Mouse (Mus musculus) G1E (cell line): ENCODE results near the gene Itga4. TPM values are rescaled to one million over a fixed set of nuclear protein-coding genes. Genes with fewer than 3 reads are reported as not detected.

Experiments used
- ATAC-seq: 2 replicates; pipeline ENCODE4 v1.8.0; 2016; ENCODE audit warnings: mild to moderate bottlenecking; ENCODE audit not compliant: insufficient number of reproducible peaks, poor library complexity, low FRiP score, severe bottlenecking; ENCODE audit errors: extremely low read depth
- DNase-seq: peaks from one replicate; pipeline ENCODE4 v3.0.0; 2012; ENCODE audit warnings: low spot score
- H3K27me3 ChIP-seq: 2 replicates; pipeline ENCODE4 v1.6.1; 2012; ENCODE audit warnings: mild to moderate bottlenecking, low read length, inconsistent platforms; ENCODE audit not compliant: insufficient read depth
- H3K36me3 ChIP-seq: replicated peaks from 2 replicates; pipeline ENCODE3; 2012; ENCODE audit warnings: mild to moderate bottlenecking, inconsistent platforms
- H3K4me1 ChIP-seq: 2 replicates; pipeline ENCODE4 v1.6.1; 2012; ENCODE audit warnings: low read depth, low read length, inconsistent platforms, mixed read lengths; ENCODE audit not compliant: insufficient read depth
- H3K4me3 ChIP-seq: 2 replicates; pipeline ENCODE4 v1.5.1; 2012; ENCODE audit warnings: low read depth, mild to moderate bottlenecking, inconsistent platforms, low read length, moderate library complexity, mixed read lengths
- H3K9me3 ChIP-seq: replicated peaks from 2 replicates; pipeline ENCODE4 v1.6.1; 2012; ENCODE audit warnings: inconsistent platforms
- CTCF ChIP-seq: IDR thresholded peaks from 2 replicates; pipeline ENCODE4 v1.5.1; 2012; ENCODE audit warnings: low read depth, low read length, inconsistent platforms, mixed read lengths
- GATA1 ChIP-seq: IDR thresholded peaks from 2 replicates; pipeline ENCODE4 v1.6.1; 2012; ENCODE audit warnings: borderline replicate concordance, low read length, inconsistent platforms, mixed read lengths
- GATA2 ChIP-seq: IDR thresholded peaks from 2 replicates; pipeline ENCODE4 v1.6.1; 2012; ENCODE audit warnings: low read depth, low read length, inconsistent platforms, borderline replicate concordance
- POLR2AphosphoS5 ChIP-seq: IDR thresholded peaks from 2 replicates; pipeline ENCODE4 v1.6.1; 2012; ENCODE audit warnings: low read depth, low read length, inconsistent platforms; ENCODE audit not compliant: insufficient replicate concordance
- TAL1 ChIP-seq: conservative IDR thresholded peaks from 2 replicates; pipeline ENCODE4 v1.6.1; 2012; ENCODE audit warnings: low read depth, low read length, inconsistent platforms, mixed read lengths
- polyA plus RNA-seq: library from polyadenylated mRNA; stranded (reverse); fragments of >175 nt; gene quantifications from 2 replicates; pipeline ENCODE4 v1.2.3, GENCODE M21; 2012
- total RNA-seq, 2 experiments: library from RNA; stranded (forward) in 1 of 2; stranded (reverse) in 1 of 2; fragments of 200-1000 nt in 1 of 2; fragments of >200 nt in 1 of 2; fragmentation: Nextera tagmentation in 1 of 2; gene quantifications; 2 replicates each; pipeline ENCODE4 v1.2.3; 2014 to 2017

Itga4 gene
- total and polyA plus RNA-seq, 3 experiments = 19.1 to 232 (median 111) TPM

- ATAC-seq = no peak
- Histone ChIP-seq H3K36me3 (no peaks in the 10 kb centered on the region), H3K27me3 (peaks cover 17% of the 10 kb centered on the region; the same call in 1 of the 2 replicates), H3K9me3 (no peaks in the 10 kb centered on the region), H3K4me1 (no peaks in the 10 kb centered on the region), H3K4me3 (no peak overlapping the region)
- no peak for DNase-seq
- TF ChIP-seq POLR2AphosphoS5 = no peak
- TF ChIP-seq CTCF = no peak
- no peak for TF ChIP-seq GATA2
- TF ChIP-seq TAL1 = no peak
- no peak for TF ChIP-seq GATA1
Observed at GRCm38 (mm10) chr2:79379087-79380041, 124.1 kb downstream of the Itga4 start.

Other genes starting within 250 kb of the Itga4 start
- gene Neurod1, start 201.3 kb downstream of the Itga4 start, total RNA-seq (2014; fragmentation: Nextera tagmentation) = not detected in 2 replicates
- gene Neurod1, start 201.3 kb downstream of the Itga4 start, total RNA-seq (2017) = 0.06 and 0.11 TPM in 2 replicates
- gene Neurod1, start 201.3 kb downstream of the Itga4 start, polyA plus RNA-seq = not detected in 2 replicates
- gene Cerkl, start 201.4 kb downstream of the Itga4 start, total RNA-seq (2014; fragmentation: Nextera tagmentation) = not detected in 2 replicates
- 0.81 and 1.4 TPM in 2 replicates for gene Cerkl, start 201.4 kb downstream of the Itga4 start, total RNA-seq (2017)
- 0.02 and 0.07 TPM in 2 replicates for gene Cerkl, start 201.4 kb downstream of the Itga4 start, polyA plus RNA-seq